Mouse (Mus musculus) kidney, postnatal 4 days (tissue): ENCODE results near the gene Ccdc113.
"Not testable (repeated sequence)": the region's sequence is repeated elsewhere in the genome, so short reads cannot be mapped to it uniquely, and the experiment has no call there.

Source experiments
- DNase-seq, 2 experiments: peaks; one replicate each; pipeline ENCODE4 v3.0.0; 2021; ENCODE audit warnings: mixed read lengths in 2 of 2

The Ccdc113 gene

DNA sequence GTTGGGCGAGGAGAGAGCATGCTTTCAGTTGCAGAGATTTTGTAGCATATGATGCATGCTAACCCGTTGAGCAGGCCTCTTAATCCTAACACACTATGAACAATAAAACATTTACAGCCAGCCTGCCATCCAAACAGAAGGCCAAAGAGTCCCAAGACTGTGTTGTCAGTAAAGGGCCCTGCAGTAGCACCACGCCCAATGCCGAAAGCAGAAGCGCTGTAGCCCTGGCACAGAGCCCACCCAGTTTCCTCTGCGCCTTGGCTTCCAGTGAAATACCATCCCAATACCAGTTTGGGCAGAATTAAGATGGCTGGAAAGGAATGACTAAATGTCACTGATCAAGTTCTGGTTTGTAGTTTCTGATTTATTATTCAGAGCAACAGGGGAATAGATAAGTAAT is 8.3 kb downstream of the Ccdc113 start:
- DNase-seq, result no peak

- no peak for DNase-seq
These were observed 9.2 kb downstream of the Ccdc113 start for GRCm38 (mm10) chr8:95543065-95543464.

GRCm38 (mm10) chr8:95545815-95546214 is 11.9 kb downstream of the Ccdc113 start:
- DNase-seq, result peak in 1 of 2 experiments; percentile 39

- peak in 1 of 2 experiments; percentile 19 for DNase-seq
These were observed 13.1 kb downstream of the Ccdc113 start for GRCm38 (mm10) chr8:95546986-95547385.

GRCm38 (mm10) chr8:95547931-95548330 is 14.0 kb downstream of the Ccdc113 start:
- no peak for DNase-seq

DNA sequence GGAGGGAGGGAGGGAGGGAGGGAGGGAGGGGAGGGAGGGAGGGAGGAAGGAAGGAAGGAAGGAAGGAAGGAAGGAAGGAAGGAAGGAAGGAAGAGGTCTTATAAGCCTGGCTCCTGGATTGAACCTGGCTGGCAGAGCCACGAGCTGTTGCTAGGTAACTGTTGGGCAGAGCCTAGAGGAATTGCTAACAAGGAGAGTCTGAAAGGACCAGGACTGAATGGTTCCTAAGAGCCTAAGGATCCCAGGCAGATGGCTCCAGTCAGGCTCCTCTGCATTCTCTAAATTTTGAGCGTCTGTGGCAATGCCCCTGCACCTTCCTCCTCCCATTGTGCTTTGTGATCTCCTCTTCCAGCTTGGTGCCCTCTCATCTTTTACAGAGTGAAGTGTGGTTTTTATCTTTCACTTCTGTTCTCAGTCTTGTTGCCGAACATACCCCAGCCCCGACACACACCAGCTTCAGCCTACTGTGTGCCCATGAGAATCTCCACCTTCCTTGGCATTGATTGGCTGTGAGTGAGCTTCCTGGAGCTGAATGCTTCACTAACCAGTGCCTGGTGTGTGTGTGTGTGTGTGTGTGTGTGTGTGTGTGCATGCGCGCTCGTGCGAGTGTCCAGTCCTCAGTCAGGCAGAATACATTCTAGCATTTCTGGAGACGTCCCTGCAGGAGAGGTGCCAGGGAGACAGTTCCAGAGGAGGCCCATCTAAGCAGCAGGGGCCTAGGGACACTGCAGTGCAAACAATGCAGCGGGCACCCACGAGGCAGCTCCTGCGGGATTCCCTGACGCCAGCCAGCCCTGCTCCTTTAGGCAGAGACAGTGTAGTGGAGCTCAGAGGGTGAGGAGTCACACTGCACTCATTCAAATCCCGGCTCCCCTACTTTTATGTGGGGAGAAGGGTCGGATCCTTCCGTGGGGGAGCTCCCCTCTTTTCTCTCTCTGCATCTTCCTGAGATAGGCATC is 16.3 kb downstream of the Ccdc113 start:
- DNase-seq, result peak in 1 of 2 experiments; percentile 23

DNA sequence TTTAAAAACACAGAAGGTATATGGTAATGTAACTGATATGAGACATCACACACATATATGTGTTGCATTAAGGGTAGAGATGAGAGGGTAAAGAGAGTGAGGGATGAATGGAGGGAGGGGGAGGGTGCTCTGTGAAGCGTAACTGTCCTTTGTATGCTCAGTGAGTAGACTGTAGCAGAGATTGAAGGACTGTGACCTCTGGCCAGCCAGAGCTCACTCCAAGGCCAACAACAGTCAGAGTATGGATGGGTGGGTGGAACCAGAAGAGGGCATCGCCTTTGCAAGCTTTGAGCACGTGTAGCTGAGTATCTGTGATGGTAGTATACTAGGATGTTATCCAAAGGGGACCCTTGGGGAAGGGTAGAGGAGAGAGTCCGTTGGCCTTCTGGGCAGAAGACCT is 17.7 kb downstream of the Ccdc113 start:
- no peak for DNase-seq

GRCm38 (mm10) chr8:95555963-95556362 is 22.1 kb downstream of the Ccdc113 start:
- DNase-seq, result no peak

DNA sequence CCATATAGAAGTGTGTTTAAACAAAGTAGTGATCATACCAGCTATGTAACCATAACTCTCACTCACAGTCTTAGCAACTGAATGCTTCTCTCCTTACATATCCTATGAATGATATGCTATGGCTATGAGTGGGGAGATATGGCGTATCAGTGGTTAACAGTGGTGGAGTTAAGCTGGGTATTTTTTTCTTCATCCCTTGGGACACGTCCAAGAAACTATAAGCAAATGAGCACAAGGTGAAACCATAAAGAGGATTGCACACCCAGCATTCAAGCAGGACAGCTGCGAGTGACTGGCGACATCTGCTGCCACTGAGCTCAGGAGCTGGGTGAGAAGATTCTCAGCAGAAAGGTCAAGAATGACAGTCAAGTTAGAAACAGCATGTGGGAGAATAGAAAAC is 32.3 kb downstream of the Ccdc113 start:
- no peak for DNase-seq

DNA sequence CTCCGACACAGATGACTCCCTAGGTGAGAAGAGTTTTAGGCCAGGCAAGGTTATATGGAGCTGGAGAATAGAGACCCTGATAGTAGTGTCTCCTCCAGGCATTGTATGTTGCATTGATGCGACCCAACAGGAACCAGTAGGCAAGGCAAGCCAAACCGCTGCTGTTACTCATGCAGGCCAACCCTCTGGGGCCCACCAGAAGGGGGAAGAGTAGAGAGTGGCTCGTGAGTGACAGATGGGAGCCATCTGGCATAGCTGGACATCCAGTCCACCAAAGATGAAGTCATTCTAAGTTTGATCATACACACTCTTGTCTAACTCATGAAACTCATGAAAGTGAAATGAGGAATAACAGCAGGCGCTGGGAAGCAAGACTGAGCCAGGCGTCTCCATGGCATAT is 32.9 kb downstream of the Ccdc113 start:
- no peak for DNase-seq

DNA sequence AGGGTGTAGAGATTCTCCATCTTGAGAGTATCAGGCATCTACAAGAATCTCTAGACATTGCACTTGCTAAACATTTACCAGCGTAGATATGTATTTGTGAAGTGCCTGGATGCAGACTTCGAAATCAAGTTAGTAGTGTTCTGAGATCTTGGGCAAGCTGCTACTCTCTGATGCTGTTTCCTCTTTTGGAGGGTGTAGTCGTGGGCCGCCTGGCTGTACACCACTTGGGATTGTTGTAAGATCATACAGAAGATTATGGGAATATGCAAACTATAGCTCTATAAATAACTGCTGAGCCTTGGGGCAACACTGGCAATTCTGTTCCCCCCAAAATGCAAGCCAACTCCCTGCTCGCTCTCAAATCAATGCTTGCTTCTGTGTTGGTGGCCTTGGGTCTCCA is 39.3 kb downstream of the Ccdc113 start:
- no peak for DNase-seq

DNA sequence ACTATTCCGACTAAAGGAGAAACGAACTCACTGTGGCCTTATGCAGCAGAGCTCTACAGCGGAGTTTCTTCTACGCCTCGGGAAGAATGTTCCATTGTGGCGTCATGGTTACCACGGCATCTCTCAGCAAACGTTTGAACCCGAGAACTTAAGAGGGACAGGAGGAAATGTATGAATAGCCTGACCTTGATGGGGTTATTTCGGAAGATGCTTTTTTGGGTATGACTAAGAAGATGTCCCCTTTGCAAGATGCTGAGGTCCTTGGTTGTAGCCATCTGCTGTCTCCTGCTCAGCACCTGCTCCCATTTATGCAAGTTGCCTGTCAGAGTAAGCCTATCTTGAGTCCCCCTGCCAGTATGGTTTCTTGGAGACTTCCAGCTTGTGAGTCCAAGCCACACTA is 42.4 kb downstream of the Ccdc113 start, which contains the start of gene Prss54:
Gene Prss54 (minus strand): TSS at position 101 of the 400 bp plus-strand sequence.
- DNase-seq, result no peak

DNA sequence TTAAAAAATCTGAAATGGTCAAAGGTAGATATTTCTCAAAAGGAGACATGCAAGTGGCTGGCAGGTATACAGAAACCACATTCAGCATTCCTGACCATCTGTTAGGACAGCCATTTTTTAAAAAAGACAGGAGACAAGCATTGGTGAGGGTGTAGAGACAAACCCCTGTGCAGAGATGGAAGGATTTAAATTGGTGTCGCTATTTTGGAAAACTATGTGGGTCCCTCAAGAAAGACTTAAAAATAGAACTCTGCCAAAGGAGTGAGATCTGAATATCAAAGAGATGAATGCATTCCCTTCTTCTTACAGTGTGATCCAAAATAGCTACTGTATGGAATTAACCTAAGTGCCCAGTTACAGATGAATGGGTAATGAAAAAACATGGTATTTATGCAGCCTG is 53.5 kb downstream of the Ccdc113 start:
- DNase-seq, result no peak

DNA sequence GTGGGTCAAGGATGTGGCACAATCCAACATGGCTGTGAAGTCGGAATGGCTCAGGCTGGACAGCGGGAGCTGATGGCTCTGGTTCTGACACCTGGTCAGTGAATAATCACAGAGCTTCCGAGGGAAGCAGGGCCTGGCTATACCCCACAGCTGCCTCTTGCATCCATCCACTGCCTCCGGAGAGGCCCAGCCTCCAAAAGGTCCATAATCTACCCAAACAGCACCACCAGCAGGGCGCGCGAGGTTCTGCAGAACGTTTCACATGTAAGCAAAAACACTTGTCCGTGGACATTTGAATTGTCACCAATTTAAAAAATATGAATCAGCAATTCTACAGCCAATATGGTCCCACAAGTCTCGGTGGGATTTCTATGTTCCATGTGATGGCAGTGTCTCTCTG is 55.4 kb downstream of the Ccdc113 start:
- no peak for DNase-seq

- no peak for DNase-seq
These were observed 56.7 kb downstream of the Ccdc113 start for GRCm38 (mm10) chr8:95590539-95590938.

- no peak for DNase-seq
These were observed 58.4 kb downstream of the Ccdc113 start for GRCm38 (mm10) chr8:95592131-95592780.

- no peak for DNase-seq
These were observed 59.8 kb downstream of the Ccdc113 start for GRCm38 (mm10) chr8:95593439-95594393.

DNA sequence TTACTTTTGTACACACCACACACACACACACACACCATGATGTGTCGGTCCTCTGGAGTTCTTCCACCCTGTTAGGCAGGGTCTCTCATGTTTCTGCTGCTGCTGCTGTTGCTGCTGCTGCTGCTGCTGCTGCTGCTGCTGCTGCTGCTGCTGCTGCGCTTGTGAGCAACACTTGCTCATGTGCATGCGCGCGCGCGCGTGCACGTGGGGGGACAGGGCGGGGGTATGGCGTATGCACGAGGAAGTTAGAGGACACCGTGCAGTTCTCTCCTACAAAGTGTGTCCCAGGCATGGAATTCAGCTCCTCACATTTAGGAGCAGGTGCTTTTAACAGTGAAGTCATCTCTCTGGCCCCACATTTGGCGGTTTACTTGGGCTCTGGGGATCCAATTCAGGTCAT is 61.2 kb downstream of the Ccdc113 start:
- no peak for DNase-seq

GRCm38 (mm10) chr8:95596841-95597241 is 63.0 kb downstream of the Ccdc113 start:
- no peak for DNase-seq

- DNase-seq, result peak; percentile 81 to 85
These were observed 66.0 kb downstream of the Ccdc113 start for GRCm38 (mm10) chr8:95599861-95600260.

- peak in 1 of 2 experiments; percentile 15 for DNase-seq
These were observed 67.4 kb downstream of the Ccdc113 start for GRCm38 (mm10) chr8:95601306-95601705.

DNA sequence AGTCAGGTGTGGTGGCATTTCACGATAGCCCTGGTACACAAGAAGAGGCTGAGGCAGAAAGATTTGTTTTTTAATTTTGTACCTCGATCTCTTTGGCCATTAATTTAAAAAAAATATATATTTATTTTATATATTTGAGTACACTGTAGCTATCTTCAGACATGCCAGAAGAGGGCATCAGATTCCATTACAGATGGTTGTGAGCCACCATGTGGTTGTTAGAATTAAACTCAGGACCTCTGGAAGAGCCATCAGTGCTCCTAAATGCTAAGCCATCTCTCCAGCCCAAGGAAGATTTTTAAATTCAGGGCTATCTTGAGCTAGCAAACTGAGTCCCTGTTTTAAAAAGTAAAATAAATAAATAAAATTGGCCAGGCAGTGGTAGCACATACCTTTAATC is 68.3 kb downstream of the Ccdc113 start:
- no peak for DNase-seq

DNA sequence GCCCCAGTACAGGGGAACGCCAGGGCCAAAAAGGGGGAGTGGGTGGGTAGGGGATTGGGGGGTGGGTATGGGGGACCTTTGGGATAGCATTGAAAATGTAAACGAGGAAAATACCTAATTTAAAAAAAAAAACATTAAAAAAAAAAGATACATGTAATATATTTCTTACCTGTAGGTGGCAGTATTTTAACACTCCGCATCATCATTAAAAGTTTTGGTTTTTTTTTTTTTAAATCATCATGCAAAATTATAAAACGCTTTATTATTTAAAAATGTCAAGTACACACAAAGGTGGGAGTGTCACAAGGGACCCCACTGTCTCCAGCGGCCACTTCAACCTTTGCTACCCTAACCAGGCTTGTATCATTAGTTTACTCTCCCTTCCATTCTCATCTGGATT is 72.6 kb downstream of the Ccdc113 start:
- not testable (repeated sequence) for DNase-seq
